Mouse (Mus musculus) cortical plate, adult 2 months (tissue): ENCODE data around the gene Stk39.

Experiments used
- CTCF ChIP-seq: fragments of 200-500 bp; IDR thresholded peaks from 2 replicates; pipeline ENCODE4 v1.5.1; 2011; ENCODE audit warnings: mild to moderate bottlenecking, control low read depth, low read length; ENCODE audit not compliant: insufficient read depth; ENCODE audit errors: extremely low read depth
- POLR2A ChIP-seq: fragments of 200-500 bp; IDR thresholded peaks from 2 replicates; pipeline ENCODE4 v1.6.1; 2011; ENCODE audit warnings: mild to moderate bottlenecking, low read length, control low read depth; ENCODE audit not compliant: insufficient read depth; ENCODE audit errors: extremely low read depth

DNA sequence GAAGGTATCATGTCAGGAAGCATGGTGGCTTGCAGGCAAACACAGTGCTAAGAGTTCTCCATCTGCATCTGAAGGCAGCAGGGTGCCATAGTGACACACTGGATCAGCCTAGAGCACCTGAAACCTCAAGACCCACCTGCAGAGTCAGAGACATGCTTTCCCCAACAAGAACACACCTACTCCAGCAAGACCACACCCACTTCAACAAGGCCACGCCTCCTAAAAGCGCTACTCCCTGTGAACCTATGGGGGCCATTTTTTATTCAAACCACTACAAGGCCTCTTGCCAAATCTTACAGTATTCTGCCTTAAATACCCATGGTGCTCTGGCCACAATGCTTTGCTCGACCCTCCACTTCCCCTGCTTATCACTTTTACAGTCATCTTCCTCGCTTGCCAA lies 13.1 kb upstream of the Stk39 start:
- TF ChIP-seq POLR2A (no peak), CTCF (no peak)
